Mouse (Mus musculus) spleen, postnatal 36 days (tissue): ENCODE data around the gene Raver1.

ENCODE experiments used
- DNase-seq, 2 experiments: peaks; one replicate each; pipeline ENCODE4 v3.0.0; 2022; ENCODE audit warnings: low spot score in 2 of 2, mixed read lengths in 1 of 2

The Raver1 gene

DNA sequence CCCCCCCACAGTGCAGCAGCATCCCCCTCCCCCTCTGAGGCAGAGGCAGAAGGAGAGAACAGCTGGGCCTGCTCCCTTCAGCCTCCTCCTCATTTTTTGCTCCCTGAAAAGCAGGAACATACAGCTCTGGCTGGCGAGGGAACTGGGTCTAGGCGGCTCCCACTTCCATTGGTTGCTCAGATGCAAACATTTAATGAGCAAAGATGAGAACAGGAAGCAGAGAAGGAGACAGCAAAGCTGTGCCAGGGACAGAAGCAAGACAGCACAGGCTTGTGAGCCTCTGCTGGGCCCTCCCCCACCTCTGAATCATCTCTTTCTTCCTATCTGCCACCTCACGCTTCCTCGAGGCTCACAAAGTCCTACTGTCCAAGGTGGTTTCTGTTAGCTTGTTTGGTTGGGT is 50.5 kb downstream of the Raver1 start:
- no peak for DNase-seq

GRCm38 (mm10) chr9:21039779-21040178 is 52.0 kb downstream of the Raver1 start:
- no peak for DNase-seq

DNA sequence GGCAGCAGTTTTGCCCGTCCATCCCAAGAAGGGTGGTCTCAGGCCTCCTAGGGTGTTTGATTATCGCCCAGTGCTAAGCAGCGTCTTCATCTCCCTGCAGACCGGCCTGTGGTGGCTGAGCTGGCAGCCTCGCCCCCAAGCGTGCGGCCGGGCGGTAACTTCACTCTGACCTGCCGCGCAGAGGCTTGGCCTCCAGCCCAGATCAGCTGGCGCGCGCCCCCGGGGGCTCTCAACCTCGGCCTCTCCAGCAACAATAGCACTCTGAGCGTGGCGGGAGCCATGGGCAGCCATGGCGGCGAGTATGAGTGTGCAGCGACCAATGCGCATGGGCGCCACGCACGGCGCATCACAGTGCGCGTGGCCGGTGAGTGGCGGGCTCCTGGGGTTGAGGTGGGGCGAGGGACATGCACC is 54.3 kb downstream of the Raver1 start:
- DNase-seq, result no peak

DNA sequence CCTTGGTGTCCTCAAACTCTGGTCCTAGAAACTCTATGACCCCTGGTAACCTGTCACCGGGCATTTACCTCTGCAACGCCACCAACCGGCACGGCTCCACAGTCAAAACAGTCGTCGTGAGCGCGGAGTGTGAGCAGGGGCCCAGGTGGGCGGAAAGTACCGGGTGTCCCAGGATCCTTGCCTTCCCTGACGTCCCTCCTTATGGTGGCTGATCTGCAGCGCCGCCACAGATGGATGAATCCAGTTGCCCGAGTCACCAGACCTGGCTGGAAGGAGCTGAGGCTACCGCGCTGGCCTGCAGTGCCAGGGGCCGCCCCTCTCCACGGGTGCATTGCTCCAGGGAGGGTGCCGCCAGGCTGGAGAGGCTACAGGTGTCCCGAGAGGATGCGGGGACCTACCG is 55.1 kb downstream of the Raver1 start:
- no peak for DNase-seq

- DNase-seq, result no peak
Measured at GRCm38 (mm10) chr9:21036161-21036560, 55.6 kb downstream of the Raver1 start.

DNA sequence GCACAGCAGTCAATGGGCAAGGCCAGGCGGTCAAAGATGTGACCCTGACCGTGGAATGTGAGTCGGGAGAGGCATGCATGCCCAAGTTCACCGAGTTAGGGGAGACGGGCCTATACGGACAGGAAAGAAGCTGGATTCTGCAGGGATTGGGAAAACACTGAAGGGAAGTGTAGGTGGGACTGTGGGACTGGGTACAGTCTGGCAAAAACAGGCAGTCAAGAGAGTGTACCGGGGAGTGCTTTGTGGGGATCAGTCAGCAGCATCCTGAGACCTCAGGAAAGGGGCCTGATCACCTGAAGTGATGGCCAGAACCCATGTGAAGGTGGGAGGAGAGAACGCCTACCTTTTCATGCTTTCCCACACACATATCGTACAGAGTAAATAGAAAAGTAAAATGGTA is 56.2 kb downstream of the Raver1 start:
- no peak for DNase-seq

- no peak for DNase-seq
Measured at GRCm38 (mm10) chr9:21034481-21035085, 57.2 kb downstream of the Raver1 start.

DNA sequence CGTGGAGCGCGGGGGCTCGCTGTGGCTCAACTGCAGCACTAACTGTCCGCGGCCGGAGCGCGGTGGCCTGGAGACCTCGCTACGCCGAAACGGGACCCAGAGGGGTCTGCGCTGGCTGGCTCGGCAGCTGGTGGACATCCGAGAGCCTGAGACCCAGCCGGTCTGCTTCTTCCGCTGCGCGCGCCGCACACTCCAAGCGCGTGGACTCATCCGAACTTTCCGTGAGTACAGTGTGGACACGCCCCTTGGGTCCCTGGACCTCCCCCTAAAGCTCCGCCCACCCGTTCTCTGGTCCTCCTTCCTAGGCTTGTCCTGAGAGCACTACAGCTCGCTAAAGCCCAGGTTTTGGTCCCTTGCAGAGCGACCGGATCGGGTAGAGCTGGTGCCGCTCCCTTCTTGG is 58.7 kb downstream of the Raver1 start:
- DNase-seq, result peak; percentile 83 to 89

DNA sequence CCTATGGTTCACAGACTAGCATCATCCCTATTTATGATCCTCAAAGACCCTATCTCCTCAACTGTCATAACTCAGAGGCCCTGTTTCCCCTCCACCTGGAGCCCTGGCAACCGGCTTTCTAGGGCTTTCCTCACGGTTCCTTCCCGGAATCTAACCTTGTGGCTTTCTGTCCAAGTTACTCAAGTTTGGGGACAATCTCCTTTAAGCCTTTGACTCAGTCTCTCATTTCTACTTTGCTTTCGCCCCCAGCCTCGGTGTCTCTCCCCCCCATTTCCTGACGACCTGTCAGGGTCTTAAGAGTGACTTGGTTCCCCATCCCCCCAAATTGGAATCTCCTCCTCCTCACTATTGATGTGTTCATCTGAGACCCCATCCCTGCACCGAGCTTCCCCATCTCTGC is 59.3 kb downstream of the Raver1 start:
- DNase-seq, result no peak

DNA sequence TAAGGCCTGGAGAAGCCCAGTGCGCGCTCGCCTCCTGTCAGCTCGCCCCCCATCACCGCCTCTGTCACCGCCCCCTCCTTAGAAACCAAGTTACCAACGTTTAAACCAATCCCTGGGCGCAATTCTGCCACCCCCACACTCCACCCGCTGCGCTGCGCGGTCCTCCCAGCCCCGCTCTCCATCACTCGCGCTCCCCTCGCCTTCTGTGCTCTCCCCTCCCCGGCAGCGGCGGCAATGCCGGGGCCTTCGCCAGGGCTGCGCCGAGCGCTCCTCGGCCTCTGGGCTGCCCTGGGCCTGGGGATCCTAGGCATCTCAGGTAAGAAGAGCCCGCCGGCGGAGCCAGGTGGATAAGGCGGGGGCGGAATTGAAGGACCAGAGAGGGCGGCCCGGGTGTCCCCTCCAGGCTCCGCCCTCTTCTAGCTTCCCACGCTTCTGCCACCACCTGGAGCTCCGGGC is 59.9 kb downstream of the Raver1 start, which contains the start of gene Icam5:
Gene Icam5 (plus strand): TSS at position 178 of the 456 bp plus-strand sequence.
- DNase-seq, result peak; percentile 27 to 44

- peak; percentile 57 to 74 for DNase-seq
Measured at GRCm38 (mm10) chr9:21031251-21031895, 60.4 kb downstream of the Raver1 start.

DNA sequence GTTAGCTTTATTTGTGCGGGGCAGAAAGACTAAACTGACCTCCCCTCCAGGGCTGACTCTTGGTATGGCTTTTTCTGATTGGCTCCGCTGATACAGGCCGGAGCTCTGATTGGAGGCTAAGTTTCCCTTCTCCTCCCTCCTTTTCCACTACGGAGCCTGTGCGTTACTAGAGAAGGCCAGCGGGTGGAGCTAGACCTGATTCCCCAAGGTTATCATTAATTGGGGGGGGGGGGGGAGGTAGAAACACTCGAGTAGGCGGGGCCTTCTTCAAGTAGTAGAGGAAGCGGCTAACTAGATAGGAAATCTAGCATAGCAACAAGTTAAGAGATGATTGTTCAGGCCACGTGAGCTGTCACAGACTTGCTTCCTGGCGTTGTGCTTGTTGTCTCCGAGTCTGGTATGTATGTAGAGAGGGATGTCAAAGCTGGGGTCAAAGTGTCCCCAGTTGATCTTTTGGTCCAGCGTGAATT is 61.0 kb downstream of the Raver1 start:
- peak; percentile 91 to 95 for DNase-seq

GRCm38 (mm10) chr9:21030055-21030600 is 61.7 kb downstream of the Raver1 start:
- DNase-seq, result no peak

DNA sequence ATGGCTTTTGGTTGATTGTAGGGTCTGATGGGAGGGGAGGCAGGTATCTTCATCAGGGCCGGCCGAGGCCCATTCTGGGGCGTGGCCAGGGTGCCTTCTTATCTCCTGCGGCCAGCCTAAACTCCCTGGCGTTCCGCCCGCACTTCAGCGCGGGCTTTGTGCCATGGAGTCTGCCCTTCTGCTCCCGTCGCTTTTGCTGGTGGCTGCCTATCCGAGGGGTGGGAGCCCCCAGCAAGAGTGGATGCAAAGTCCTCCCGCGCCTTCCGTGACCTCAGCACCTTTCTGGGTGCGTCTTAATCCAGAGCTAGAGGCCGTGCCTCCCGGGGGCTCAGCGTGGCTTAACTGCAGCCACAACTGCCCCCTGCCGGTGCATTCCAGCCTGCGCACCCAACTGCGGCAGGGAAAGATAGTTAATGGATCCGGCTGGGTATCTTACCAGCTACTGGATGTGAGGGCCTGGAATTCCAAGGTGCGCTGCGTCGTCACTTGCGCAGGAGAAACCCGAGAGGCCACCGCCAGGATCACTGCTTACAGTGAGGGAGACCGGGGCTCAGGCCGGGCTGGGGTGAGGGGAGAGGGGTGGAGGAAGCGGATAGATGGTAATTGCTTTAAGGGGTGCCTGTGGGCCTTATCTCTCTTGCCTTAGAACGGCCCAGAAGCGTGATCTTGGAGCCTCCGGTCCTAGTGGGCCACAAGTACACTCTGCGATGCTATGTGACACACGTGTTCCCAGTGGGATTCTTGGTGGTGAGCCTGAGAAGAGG is 62.3 kb downstream of the Raver1 start, which contains the start of gene Icam4:
Gene Icam4 (plus strand): TSS at position 83 of the 764 bp plus-strand sequence.
- peak; percentile 71 to 80 for DNase-seq

DNA sequence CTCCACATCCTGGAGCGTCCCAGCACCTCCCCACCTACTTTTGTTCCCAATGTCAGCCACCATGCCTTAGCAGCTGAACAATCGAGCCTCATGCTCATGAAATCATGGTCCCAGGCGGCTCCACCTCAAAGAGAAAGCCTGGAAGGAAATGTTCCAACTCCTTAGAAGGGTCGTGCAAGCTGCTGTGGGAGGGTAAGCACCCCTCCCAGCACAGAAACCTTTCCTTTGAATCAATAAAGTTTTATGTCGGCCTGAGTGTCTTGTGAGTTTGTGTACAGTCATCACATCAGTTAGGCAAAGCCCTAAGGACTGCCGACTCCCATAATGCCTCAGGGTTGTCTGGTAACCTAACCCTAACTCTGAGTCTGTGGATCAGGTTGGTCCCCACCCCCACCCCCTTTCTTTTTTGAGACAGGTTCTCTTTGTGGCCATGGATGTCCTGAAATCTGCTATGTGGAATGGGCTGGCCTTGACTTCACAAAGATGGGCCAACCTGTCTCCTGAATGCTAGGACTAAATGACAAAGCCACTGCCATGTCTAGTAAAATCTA is 63.2 kb downstream of the Raver1 start:
- DNase-seq, result no peak

- no peak for DNase-seq
Measured at GRCm38 (mm10) chr9:21027774-21028290, 64.0 kb downstream of the Raver1 start.

DNA sequence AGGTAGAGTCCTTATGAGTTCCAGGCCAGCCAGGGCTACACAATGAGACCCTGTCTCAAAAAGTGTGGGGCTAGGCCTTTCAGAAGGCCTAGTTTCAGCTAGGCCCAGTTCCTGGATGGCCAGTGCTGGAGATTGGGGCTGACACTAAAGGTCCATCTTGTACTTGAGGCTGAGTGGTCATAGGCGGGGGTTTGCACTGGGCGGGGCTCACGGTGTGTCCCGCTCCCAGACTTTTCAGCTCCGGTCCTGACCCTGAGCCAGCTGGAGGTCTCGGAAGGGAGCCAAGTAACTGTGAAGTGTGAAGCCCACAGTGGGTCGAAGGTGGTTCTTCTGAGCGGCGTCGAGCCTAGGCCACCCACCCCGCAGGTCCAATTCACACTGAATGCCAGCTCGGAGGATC is 65.0 kb downstream of the Raver1 start:
- no peak for DNase-seq

- DNase-seq, result no peak
Measured at GRCm38 (mm10) chr9:21025258-21025810, 66.5 kb downstream of the Raver1 start.
